Mouse (Mus musculus) embryonic facial prominence, embryonic 14.5 days (tissue): ENCODE measurements at regions not wholly inside any gene's neighbourhood (a gene's known extent, or its start where the extent isn't known, plus 50 kb on each side); places are given as distances from the start of the nearest gene placed in this dataset.
A peak's percentile ranks its signal among the peaks of the same experiment; 100 is the strongest.
"Not testable (repeated sequence)": the region's sequence is repeated elsewhere in the genome, so short reads cannot be mapped to it uniquely, and the experiment has no call there.

Experiments
- ATAC-seq: fragments of 200-750 bp; cut with Nextera tagmentation; 2 replicates; pipeline ENCODE4 v1.8.0; 2017; ENCODE audit warnings: low read depth, moderate number of reproducible peaks, moderate TSS enrichment
- DNase-seq: peaks from one replicate; pipeline ENCODE4 v3.0.0-alpha.2; 2015; ENCODE audit warnings: low spot score
- H3K27ac ChIP-seq: fragments of 300-500 bp; sonication (generic); replicated peaks from 2 replicates; pipeline ENCODE4 v1.5.1; 2014; ENCODE audit warnings: low read depth, mild to moderate bottlenecking, low read length, moderate library complexity
- H3K27me3 ChIP-seq: fragments of 300-500 bp; sonication (generic); replicated peaks from 2 replicates; pipeline ENCODE4 v1.6.1; 2014; ENCODE audit warnings: low read length; ENCODE audit not compliant: control insufficient read depth, insufficient read depth
- H3K36me3 ChIP-seq: fragments of 300-500 bp; sonication (generic); 2 replicates; pipeline ENCODE4 v1.6.1; 2014; ENCODE audit warnings: low read length, mixed read lengths; ENCODE audit not compliant: control insufficient read depth, insufficient read depth
- H3K4me1 ChIP-seq: fragments of 300-500 bp; sonication (generic); 2 replicates; pipeline ENCODE4 v1.6.1; 2014; ENCODE audit warnings: antibody characterized with exemption, low read length; ENCODE audit not compliant: control insufficient read depth, insufficient read depth
- H3K4me2 ChIP-seq: fragments of 300-500 bp; sonication (generic); 2 replicates; pipeline ENCODE4 v1.6.1; 2014; ENCODE audit warnings: low read depth, mild to moderate bottlenecking, low read length, moderate library complexity, mixed read lengths
- H3K4me3 ChIP-seq: fragments of 300-500 bp; sonication (generic); 2 replicates; pipeline ENCODE4 v1.5.1; 2014; ENCODE audit warnings: low read depth, mild to moderate bottlenecking, low read length
- H3K9ac ChIP-seq: fragments of 300-500 bp; sonication (generic); 2 replicates; pipeline ENCODE4 v1.6.1; 2014; ENCODE audit warnings: low read depth, mild to moderate bottlenecking, low read length, moderate library complexity, mixed read lengths
- H3K9me3 ChIP-seq: fragments of 300-500 bp; sonication (generic); 2 replicates; pipeline ENCODE4 v1.6.1; 2016; ENCODE audit warnings: low read length; ENCODE audit not compliant: control insufficient read depth
- WGBS: fragments of 180-500 bp; shearing (Covaris S2); extraction: QIAGEN DNeasy Blood & Tissue Kit; methylation state at CpG from one replicate; pipeline ENCODE4 v1.1.7; 2014; 5-methylcytosine and 5-hydroxymethylcytosine counted together

DNA sequence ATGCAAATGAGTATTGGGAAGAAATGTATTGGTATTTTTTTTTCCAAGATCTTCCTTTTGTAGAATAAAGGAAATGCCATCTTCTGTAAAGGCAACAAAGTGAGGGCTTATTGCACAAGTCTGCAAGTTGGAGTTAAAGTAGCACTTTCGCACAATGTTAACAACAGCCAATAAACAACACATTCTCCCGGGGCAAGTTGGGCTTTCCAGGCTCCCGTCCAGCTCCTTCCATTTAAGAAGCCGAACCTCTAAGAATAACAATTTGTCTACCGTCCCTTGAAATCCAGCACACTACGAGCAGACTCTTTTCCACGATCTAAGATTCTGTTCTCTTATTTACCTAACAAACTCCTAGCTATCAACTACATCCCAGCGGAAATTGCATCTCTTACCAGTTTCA, 199.9 kb upstream of the G2e3 start:
- no peak overlapping the region for H3K27ac ChIP-seq
- no peak overlapping the region for H3K4me3 ChIP-seq
- no peak overlapping the region for H3K4me2 ChIP-seq
- no peak overlapping the region for H3K9ac ChIP-seq
- no peak for DNase-seq
- no peaks in the 10 kb centered on the region for H3K4me1 ChIP-seq
- H3K9me3 ChIP-seq: no peaks in the 10 kb centered on the region
- no peaks in the 10 kb centered on the region for H3K27me3 ChIP-seq
- 78% methylated on average over 8 of the region's 8 CpGs for WGBS
- ATAC-seq: no peak
- no peaks in the 10 kb centered on the region for H3K36me3 ChIP-seq

DNA sequence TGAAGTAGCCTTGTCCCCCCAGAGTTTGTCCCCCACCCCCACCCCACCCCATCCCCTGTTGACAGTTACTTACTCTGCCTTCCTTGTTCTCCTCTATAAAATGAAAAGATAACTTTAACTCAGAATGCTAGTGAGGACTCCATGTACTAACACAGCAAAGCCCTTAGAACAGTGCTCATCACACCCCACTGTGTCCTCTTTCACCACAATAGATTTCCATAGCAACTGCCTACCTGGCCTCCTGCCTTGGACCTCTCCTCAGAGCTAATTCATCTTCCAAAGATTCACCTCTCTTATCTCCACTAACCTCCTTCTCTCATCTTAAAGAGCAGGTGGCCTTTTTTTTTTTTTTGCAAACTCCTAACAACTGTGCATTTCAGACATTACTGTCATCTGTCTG, 204.0 kb upstream of the G2e3 start:
- H3K9ac ChIP-seq: no peak overlapping the region
- H3K4me3 ChIP-seq: no peak overlapping the region
- DNase-seq: no peak
- H3K36me3 ChIP-seq: no peaks in the 10 kb centered on the region
- no peaks in the 10 kb centered on the region for H3K4me1 ChIP-seq
- no peaks in the 10 kb centered on the region for H3K9me3 ChIP-seq
- ATAC-seq: no peak
- H3K27me3 ChIP-seq: no peaks in the 10 kb centered on the region
- no peak overlapping the region for H3K27ac ChIP-seq
- H3K4me2 ChIP-seq: no peak overlapping the region

DNA sequence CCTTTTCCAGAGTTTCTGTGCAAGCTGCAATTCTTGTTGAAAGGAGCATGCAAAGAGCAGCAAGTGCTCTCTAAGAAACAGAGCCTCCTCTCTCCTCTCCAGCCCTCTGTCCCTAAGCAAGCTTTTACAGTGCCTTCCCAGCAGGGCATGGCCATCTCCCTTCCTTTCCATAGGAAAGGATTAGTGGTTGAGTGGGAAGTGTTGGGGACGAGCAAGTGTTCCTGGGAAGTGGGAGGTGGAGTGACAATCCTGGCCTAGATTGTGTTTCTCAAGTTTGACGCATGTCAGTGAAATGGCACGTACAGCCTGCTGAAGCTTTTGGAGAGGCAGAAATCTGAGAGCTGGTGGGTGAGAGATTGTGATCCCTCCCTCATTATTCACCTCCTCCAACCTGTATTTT, 204.7 kb upstream of the G2e3 start:
- WGBS: 45% methylated on average over 3 of the region's 3 CpGs

DNA sequence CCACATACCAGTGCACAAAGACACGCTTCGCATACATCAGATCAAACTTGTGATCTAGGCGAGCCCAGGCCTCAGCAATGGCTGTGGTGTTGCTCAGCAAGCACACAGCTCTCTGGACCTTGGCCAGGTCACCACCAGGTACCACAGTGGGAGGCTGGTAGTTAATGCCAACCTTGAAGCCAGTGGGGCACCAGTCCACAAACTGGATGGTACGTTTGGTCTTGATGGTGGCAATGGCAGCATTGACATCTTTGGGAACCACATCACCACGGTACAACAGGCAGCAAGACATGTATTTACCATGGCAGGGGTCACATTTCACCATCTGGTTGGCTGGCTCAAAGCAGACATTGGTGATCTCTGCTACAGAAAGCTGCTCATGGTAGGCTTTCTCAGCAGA, 214.2 kb upstream of the G2e3 start:
- DNase-seq, H3K9me3 ChIP-seq, H3K36me3 ChIP-seq, H3K9ac ChIP-seq, H3K27ac ChIP-seq, H3K4me3 ChIP-seq, H3K4me1 ChIP-seq, H3K4me2 ChIP-seq, ATAC-seq, H3K27me3 ChIP-seq: not testable (repeated sequence)
- WGBS: 88% methylated on average over 5 of the region's 5 CpGs

More for the DNA sequence above, 204.7 kb upstream of the G2e3 start:
- Histone ChIP-seq H3K9ac (no peak overlapping the region), H3K27ac (no peak overlapping the region), H3K4me3 (no peak overlapping the region), H3K4me1 (no peaks in the 10 kb centered on the region), H3K4me2 (no peak overlapping the region), H3K36me3 (no peaks in the 10 kb centered on the region), H3K27me3 (no peaks in the 10 kb centered on the region), H3K9me3 (no peaks in the 10 kb centered on the region)
- ATAC-seq (no peak; the same call in 1 of the 2 replicates), DNase-seq (peak; percentile 6)

DNA sequence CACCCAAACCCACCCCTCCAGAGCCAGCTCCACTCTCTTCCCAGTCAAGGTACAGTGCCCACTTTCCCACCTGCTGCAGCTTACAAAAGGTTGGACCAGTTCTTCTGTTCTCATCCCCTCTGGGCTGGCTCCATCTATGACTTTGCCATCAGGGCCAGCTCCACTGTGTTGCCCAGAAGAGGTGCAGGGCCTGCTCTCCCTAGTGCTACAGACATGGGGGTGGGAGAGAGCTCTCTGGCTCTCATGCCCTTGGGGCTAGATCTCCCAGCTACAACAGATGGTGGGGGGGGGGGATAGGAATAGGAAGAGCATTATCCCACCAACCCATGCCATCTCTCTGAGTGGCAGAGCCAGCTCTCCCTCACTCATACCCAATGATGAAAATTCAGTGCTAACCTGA, 219.6 kb upstream of the G2e3 start:
- Histone ChIP-seq H3K9ac (no peak overlapping the region), H3K27ac (no peak overlapping the region), H3K4me1 (no peaks in the 10 kb centered on the region), H3K27me3 (no peaks in the 10 kb centered on the region), H3K4me3 (no peak overlapping the region), H3K4me2 (no peak overlapping the region), H3K36me3 (no peaks in the 10 kb centered on the region), H3K9me3 (no peaks in the 10 kb centered on the region)
- no peak for ATAC-seq
- DNase-seq: no peak

DNA sequence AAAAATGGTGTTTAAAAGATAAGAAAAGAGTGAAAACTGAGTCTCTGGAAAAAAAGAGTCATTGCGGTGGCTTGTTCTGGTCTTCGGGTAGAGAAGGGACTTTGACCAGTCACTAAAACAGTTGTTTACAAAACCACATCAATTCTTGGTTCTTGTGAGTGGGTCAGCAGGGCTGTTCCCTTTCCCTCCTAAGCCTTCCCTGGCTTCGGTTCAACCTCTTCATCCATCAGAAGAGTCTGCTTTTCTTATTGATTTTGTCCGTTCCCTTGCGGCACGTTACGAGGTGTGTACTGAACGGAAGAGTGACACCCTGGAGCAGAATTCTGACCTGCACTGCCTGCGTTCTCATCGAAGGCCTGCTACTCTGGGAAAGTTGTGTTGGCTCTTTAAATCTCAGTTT, 229.1 kb upstream of the G2e3 start:
- DNase-seq: no peak
- Histone ChIP-seq H3K9ac (no peak overlapping the region), H3K4me1 (peaks cover 5% of the 10 kb centered on the region; the same call in 1 of the 2 replicates), H3K27me3 (no peaks in the 10 kb centered on the region), H3K4me3 (no peak overlapping the region), H3K4me2 (no peak overlapping the region), H3K36me3 (no peaks in the 10 kb centered on the region), H3K9me3 (no peaks in the 10 kb centered on the region), H3K27ac (no peak overlapping the region)
- ATAC-seq: no peak
- WGBS: 95% methylated on average over 10 of the region's 10 CpGs

DNA sequence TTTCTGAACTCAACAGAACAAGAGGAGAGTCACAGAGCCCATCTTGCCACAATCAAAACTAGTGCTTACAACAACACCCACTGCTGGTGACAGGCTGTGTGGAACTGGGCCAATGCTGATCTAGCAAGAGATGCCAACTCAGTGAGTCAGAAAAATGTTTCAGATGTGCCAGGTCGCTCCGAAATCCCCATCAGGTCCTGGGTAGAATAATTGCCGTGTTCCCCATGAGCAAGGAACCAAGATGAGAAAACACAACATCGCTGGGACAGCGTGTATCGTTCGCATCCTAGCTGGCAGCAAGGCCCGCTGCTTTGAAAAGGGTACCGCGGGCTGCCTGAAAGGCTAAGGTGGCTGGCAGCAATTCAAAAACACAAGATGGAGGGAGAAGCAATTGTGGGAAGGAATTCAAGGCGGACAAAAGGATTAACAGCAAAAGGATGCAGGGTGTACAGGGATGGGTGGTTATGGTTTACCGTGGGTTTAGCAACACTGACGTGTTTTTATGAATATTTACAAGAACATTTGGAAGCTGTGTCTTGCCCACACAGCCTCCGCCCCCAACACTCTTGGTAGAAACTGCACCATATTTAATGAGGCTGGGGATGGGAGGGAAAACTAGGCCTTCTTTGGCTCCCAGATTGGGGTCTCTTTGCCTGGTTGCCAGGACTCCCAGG, 229.7 kb upstream of the G2e3 start:
- 72% methylated on average over 14 of the region's 14 CpGs for WGBS
- ATAC-seq: peak; percentile 67
- H3K4me3 ChIP-seq: no peak overlapping the region
- no peaks in the 10 kb centered on the region for H3K36me3 ChIP-seq
- no peaks in the 10 kb centered on the region for H3K9me3 ChIP-seq
- H3K27me3 ChIP-seq: no peaks in the 10 kb centered on the region
- peak; percentile 83 for DNase-seq
- no peak overlapping the region for H3K4me2 ChIP-seq
- no peak overlapping the region for H3K9ac ChIP-seq
- peak overlapping the region; percentile 45; the same call in 1 of the 2 replicates for H3K27ac ChIP-seq
- peaks cover 5% of the 10 kb centered on the region; the same call in 1 of the 2 replicates for H3K4me1 ChIP-seq

DNA sequence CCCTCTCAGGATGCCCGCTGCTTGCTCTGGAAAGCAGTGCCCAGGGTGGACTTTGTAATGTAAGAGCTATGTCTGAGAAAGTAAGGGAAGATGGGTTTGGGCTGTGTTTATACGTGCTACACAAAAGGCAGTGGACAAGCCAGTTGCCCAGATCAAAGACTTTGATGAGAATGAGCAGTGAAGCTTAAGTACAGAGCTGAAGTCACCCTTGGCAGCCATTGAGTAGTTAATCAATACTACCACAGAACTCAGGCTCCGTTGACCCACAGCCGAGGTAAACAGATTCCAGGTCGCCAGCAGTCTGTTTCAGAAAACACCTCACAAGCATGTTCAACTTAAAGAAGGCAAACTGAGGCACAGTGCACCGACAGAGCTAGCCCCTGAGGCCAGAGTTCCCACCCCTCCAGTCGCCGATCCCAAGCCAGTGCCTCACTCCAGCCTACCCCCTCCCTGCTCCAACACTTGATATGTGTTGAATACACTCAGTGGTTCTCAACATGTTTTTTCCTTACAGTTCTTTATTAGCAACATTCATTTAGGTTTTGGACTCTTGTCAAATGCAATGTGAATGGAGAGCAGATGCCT, 230.3 kb upstream of the G2e3 start:
- H3K4me3 ChIP-seq: no peak overlapping the region
- H3K4me2 ChIP-seq: no peak overlapping the region
- 75% methylated on average over 8 of the region's 8 CpGs for WGBS
- H3K27me3 ChIP-seq: no peaks in the 10 kb centered on the region
- H3K4me1 ChIP-seq: peaks cover 5% of the 10 kb centered on the region; the same call in 1 of the 2 replicates
- H3K36me3 ChIP-seq: no peaks in the 10 kb centered on the region
- no peak overlapping the region for H3K9ac ChIP-seq
- ATAC-seq (peak; percentile 41; the same call in 1 of the 2 replicates), DNase-seq (no peak)
- H3K27ac ChIP-seq: no peak overlapping the region
- H3K9me3 ChIP-seq: no peaks in the 10 kb centered on the region

DNA sequence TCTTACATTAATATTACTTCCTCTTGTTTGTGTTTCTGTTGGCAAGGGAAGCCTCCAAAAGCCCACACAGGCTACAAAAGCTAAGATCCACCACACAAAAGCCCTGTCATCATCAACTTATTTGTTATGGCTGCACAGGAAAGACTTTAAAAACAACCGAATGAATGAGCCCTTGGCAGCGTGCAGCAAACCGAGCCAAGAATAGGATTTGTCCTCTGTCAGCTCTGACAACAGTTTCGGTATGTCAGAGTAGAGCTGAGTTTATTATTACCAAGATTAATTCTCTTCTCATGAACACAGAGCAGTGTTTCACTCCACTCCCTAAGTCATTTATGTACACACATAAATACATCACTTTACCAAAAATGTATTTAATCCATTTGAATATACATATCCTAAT, 236.1 kb upstream of the G2e3 start:
- Histone ChIP-seq H3K9ac (no peak overlapping the region), H3K36me3 (no peaks in the 10 kb centered on the region), H3K27me3 (no peaks in the 10 kb centered on the region), H3K4me3 (no peak overlapping the region), H3K4me2 (no peak overlapping the region), H3K4me1 (no peaks in the 10 kb centered on the region), H3K9me3 (no peaks in the 10 kb centered on the region), H3K27ac (no peak overlapping the region)
- peak; percentile 79 for ATAC-seq
- 48% methylated on average over 4 of the region's 4 CpGs for WGBS
- peak; percentile 71 for DNase-seq
